Mouse (Mus musculus): Measurements from ENCODE around the gene Cpne7. TPM values are rescaled to one million over a fixed set of nuclear protein-coding genes. Genes with fewer than 3 reads are reported as not detected.

The Cpne7 gene
- polyA plus RNA-seq (2021; fragmentation: Nextera tagmentation), result 11.0 and 14.2 TPM in 2 replicates
- long read RNA-seq, experiment 1, transcript Cpne7-201 (15 exons, 2,398 nt), result major isoform, 108 of 173 reads
- long read RNA-seq, experiment 1, transcript Cpne7-205 (14 exons, 3,018 nt), result minor isoform, 11 of 173 reads
- long read RNA-seq, experiment 1, partial matches to known transcripts, result 15 of 173 reads
- long read RNA-seq, experiment 1, other reads (novel, unspliced or antisense), result 36 of 173 reads
- long read RNA-seq, experiment 2, transcript Cpne7-201 (15 exons, 2,398 nt), result major isoform, 10 of 15 reads
- long read RNA-seq, experiment 2, partial matches to known transcripts, result 5 of 15 reads
- long read RNA-seq, experiment 2, other reads (novel, unspliced or antisense), result 0 of 15 reads

DNA sequence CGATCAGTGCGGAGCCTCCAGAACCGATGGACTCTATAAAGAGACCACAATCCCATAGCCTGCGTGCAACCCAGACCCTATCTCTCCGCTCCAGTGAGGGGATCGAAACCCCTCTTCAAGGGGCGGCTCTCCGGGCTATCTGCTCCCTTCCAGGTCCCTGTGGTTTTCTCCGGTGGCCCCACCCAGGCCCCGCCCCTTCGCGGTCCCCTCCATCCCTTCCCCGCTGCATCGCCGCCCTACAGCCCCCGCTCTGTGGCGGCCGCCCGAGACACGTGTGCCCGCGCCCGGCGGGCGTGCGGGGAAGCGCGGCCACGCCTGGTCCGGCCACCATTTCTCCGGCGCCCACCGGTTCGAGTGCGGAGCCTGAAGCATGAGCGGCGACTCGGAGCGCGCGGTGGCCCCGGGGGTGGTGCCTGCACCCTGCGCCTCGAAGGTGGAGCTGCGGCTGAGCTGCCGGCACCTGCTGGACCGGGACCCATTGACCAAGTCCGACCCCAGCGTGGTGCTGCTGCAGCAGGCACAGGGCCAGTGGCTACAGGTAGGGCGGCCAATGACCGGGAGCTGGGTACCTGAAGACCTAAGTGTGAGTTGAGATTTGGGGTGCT is at the start of gene Cpne7:
Gene Cpne7, plus strand, starts transcription at position 248 of the 605 bp plus-strand sequence.

GRCm38 (mm10) chr8:123101735-123102685 is 15.2 kb upstream of the Cpne7 start, which contains the start of gene Rpl13:
Rpl13 (plus strand) TSS chr8:123102350.

GRCm38 (mm10) chr8:123157888-123158465 is 40.8 kb downstream of the Cpne7 start, which contains the start of gene Sult5a1:
Sult5a1 (minus strand) TSS chr8:123158315.

Other genes with a start within 250 kb of the Cpne7 start
- 18.2 and 43.0 TPM in 2 replicates for gene Ankrd11, start 75.1 kb upstream of the Cpne7 start, polyA plus RNA-seq (2021; fragmentation: Nextera tagmentation)
- gene Spg7, start 54.4 kb upstream of the Cpne7 start, polyA plus RNA-seq (2021; fragmentation: Nextera tagmentation), result 18.5 and 42.3 TPM in 2 replicates
- 2,211 and 2,271 TPM in 2 replicates for gene Rpl13, start 15.0 kb upstream of the Cpne7 start, polyA plus RNA-seq (2021; fragmentation: Nextera tagmentation)
- 0.16 and 0.20 TPM in 2 replicates for gene Sult5a1, start 40.9 kb downstream of the Cpne7 start, polyA plus RNA-seq (2021; fragmentation: Nextera tagmentation)
- not detected in 2 replicates for gene Dpep1, start 68.9 kb downstream of the Cpne7 start, polyA plus RNA-seq (2021; fragmentation: Nextera tagmentation)
- gene Chmp1a, start 95.4 kb downstream of the Cpne7 start, polyA plus RNA-seq (2021; fragmentation: Nextera tagmentation), result 94.3 and 139 TPM in 2 replicates
- 8.6 and 9.6 TPM in 2 replicates for gene Spata33, start 95.5 kb downstream of the Cpne7 start, polyA plus RNA-seq (2021; fragmentation: Nextera tagmentation)
- gene Cdk10, start 107.5 kb downstream of the Cpne7 start, polyA plus RNA-seq (2021; fragmentation: Nextera tagmentation), result 60.2 and 80.2 TPM in 2 replicates
- 31.7 and 37.1 TPM in 2 replicates for gene Spata2l, start 118.9 kb downstream of the Cpne7 start, polyA plus RNA-seq (2021; fragmentation: Nextera tagmentation)
- gene Zfp276, start 136.8 kb downstream of the Cpne7 start, polyA plus RNA-seq (2021; fragmentation: Nextera tagmentation), result 4.8 and 5.6 TPM in 2 replicates
- gene Vps9d1, start 137.0 kb downstream of the Cpne7 start, polyA plus RNA-seq (2021; fragmentation: Nextera tagmentation), result 20.4 and 31.0 TPM in 2 replicates
- gene Fanca, start 201.2 kb downstream of the Cpne7 start, polyA plus RNA-seq (2021; fragmentation: Nextera tagmentation), result 0.33 and 1.2 TPM in 2 replicates
- gene Spire2, start 215.3 kb downstream of the Cpne7 start, polyA plus RNA-seq (2021; fragmentation: Nextera tagmentation), result 2.1 and 13.2 TPM in 2 replicates